Mouse (Mus musculus) skeletal muscle tissue, adult 2 months (tissue): ENCODE data around the gene Alox5.
A peak's percentile ranks its signal among the peaks of the same experiment; 100 is the strongest.

Experiments used
- DNase-seq: peaks from one replicate; pipeline ENCODE4 v3.0.0-alpha.2; 2012; ENCODE audit warnings: low read depth, low spot score

Alox5 gene

GRCm38 (mm10) chr6:116385194-116386044 lies 75.6 kb downstream of the Alox5 start:
- DNase-seq, result no peak

- peak; percentile 27 for DNase-seq
Observed at GRCm38 (mm10) chr6:116383582-116383981, 77.4 kb downstream of the Alox5 start.

- DNase-seq, result no peak
Observed at GRCm38 (mm10) chr6:116381605-116382004, 79.4 kb downstream of the Alox5 start.

- DNase-seq, result no peak
Observed at GRCm38 (mm10) chr6:116380157-116380556, 80.8 kb downstream of the Alox5 start.

GRCm38 (mm10) chr6:116378892-116379291 lies 82.1 kb downstream of the Alox5 start:
- no peak for DNase-seq

- no peak for DNase-seq
Observed at GRCm38 (mm10) chr6:116374618-116375017, 86.4 kb downstream of the Alox5 start.

- no peak for DNase-seq
Observed at GRCm38 (mm10) chr6:116374136-116374535, 86.8 kb downstream of the Alox5 start.

- DNase-seq, result no peak
Observed at GRCm38 (mm10) chr6:116371500-116371899, 89.5 kb downstream of the Alox5 start.

- no peak for DNase-seq
Observed at GRCm38 (mm10) chr6:116370216-116370976, 90.6 kb downstream of the Alox5 start.

- no peak for DNase-seq
Observed at GRCm38 (mm10) chr6:116369811-116370210, 91.2 kb downstream of the Alox5 start.

- DNase-seq, result no peak
Observed at GRCm38 (mm10) chr6:116367971-116368370, 93.0 kb downstream of the Alox5 start.

GRCm38 (mm10) chr6:116361993-116362392 lies 99.0 kb downstream of the Alox5 start:
- DNase-seq, result no peak

- DNase-seq, result no peak
Observed at GRCm38 (mm10) chr6:116361463-116361862, 99.5 kb downstream of the Alox5 start.
